Mouse (Mus musculus) left cerebral cortex, adult 8-10 months (tissue): ENCODE results near the gene Mgarp. TPM values are rescaled to one million over a fixed set of nuclear protein-coding genes. Genes with fewer than 3 reads are reported as not detected.
"Not testable (repeated sequence)": the region's sequence is repeated elsewhere in the genome, so short reads cannot be mapped to it uniquely, and the experiment has no call there.

Experiments
- DNase-seq, 2 experiments: peaks; one replicate each; pipeline ENCODE4 v3.0.0; 2022; ENCODE audit warnings: low spot score in 2 of 2
- total RNA-seq, 4 experiments: library from RNA; stranded (reverse); gene quantifications; 2 replicates each; pipeline ENCODE4 v1.2.4; 2022

Mgarp gene
- total RNA-seq, 4 experiments from 2014 or later, result 0.42 to 0.59 TPM; not detected in 2

DNA sequence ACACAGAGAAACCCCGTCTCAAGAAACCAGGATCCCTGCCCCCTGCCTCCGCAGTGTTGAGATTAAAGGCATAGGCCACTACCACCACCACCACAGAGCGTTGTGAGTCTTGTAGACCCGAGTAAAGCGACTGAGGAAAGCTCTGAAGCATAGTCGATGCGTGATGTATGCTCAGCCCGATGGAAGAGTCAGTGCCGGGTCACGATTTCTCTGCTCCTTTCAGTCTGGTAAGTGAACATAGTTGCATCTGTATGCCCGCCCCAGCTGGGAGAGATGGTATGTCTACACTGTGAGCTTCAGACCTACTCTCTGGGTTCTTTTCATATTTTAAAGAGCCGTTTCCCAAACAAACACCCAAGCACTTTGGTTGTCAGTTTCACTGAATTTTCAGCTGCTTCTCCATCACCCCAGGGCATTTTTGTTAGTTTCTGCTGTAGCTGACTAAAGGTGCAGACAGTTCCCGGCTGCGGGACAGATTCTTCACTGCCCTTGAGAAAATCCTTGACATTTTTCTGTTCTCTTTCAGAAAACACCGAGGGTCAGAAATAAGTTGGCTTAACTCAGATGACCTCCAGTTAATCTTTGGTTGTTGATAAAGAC, 1.3 kb upstream of the Mgarp start:
- no peak for DNase-seq

DNA sequence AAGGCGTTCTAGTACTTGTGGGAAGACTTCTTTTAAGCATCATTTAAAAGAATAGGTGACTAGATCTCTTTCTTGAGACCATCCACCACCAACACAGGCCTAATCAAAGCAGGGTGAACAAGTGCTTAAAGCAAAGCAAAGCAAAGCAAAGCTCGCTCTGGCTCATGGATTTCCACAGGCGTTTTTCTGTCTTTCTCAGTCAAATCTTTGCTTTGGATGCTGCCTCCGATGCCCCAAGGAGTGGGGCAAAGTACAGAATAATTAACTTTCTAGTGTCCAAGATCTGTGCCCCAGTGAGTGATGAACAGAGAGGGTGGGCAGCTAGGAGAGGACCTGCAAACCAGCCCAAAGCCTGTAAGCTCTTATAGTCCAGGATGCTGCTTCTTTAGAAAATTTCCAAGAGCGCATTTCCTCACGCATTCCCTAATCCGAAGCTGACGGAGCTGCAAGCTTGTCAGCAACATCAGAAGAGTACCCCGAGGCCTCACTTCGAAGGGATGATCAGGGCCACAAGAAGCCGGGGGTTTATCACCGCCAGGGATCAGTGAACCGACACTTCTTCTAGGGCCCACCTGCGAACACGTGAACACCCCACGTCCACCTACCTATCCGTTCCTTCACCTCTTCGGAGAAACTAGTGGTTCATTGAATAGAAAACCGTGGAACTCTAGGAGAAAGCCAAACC, 935 bp downstream of the Mgarp start:
- DNase-seq, result no peak

DNA sequence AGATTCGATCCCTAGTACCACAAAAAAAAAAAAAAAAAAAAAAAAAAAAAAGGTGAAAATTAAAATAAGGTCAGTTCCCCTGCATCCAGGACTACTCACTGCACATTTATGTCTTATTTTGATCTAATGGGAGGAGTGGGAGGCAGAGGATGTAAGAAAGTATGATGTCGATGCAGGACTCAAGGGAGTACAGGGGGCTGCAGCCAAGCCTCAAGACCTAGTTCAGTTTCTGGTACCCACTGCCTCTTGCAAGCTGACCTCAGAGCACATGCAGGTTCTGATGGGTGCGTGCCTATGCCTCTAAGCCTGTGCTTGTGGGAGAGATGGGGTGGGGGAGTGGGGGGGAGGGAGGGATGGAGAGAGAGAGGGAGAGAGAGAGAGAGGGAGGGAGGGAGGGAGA, 1.7 kb downstream of the Mgarp start:
- no peak for DNase-seq

DNA sequence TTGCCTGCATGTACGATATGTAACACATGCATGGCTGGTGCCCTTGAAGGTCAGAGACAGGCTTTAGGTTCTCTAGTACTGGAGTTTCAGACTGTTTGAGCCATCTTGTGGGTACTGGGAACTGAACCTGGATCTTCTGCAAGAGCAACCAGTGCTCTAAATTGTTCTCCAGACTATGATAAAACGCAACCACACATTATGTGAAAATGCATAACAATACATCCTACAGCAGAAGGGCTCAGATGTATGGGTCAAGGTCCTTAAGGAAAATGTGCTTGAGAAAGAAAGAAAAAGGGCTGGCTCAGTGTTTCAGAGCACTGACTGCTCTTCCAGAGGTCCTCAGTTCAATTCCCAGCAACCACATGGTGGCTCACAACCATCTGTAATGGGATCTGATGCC, 2.9 kb downstream of the Mgarp start:
- no peak for DNase-seq

- not testable (repeated sequence) for DNase-seq
Observed at GRCm38 (mm10) chr3:51393018-51393417, 3.5 kb downstream of the Mgarp start.

DNA sequence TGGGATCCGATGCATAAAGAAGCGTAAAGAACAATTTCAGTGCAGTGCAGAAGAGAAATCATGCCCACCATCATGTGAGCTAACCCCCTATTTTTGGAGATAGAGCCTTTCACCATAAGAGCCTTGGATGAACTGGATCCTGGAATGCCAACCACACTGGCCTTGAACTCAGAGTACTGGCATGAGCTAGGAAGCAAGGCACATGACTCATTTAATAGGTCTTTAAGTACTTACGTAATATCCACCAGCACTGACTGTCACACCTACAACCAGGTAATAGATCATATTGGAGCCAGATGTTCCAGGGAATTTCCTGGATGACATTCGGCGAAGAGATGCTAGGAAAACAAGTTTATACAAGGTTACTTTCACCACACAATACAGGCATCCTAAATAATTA, 4.9 kb downstream of the Mgarp start:
- no peak for DNase-seq

GRCm38 (mm10) chr3:51391095-51391494, 5.4 kb downstream of the Mgarp start:
- DNase-seq, result no peak

DNA sequence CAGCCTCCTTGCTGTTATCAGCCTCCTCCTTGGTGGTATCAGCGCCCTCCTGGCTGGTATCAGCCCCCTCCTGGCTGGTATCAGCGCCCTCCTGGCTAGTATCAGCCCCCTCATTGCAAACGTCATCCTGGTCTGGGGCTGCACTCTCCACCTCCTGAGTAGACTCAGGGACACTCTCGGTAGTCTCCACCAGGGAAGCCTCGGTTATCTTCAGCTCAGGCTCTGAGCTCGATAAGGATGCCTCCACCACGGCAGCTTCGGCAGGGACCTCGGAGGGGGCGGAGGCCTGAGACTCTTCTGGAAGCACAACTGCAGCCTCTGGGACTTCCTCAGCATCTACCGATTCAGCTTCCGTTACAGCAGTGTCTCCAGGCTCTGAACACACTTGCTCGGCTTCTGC, 7.6 kb downstream of the Mgarp start:
- no peak for DNase-seq

GRCm38 (mm10) chr3:51387868-51388381, 8.6 kb downstream of the Mgarp start:
- DNase-seq, result no peak

DNA sequence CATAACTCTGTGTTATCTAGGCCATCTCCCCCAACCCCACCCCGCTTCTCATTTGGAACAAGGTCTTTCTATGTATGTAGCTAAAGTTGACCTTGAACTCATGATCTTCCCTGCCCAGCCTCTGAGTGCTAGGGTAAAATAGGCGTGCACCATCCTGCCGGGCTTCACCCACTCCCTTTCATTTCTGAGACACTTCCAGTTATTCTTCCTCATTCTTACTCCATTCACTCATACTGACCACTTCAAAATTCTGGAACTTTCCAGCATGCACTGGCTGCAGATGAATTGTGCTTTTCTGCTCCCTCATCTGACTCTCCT, 9.4 kb downstream of the Mgarp start:
- DNase-seq, result no peak

GRCm38 (mm10) chr3:51386441-51387133, 10.0 kb downstream of the Mgarp start:
- DNase-seq, result no peak

GRCm38 (mm10) chr3:51383409-51383808, 13.1 kb downstream of the Mgarp start:
- DNase-seq, result no peak

DNA sequence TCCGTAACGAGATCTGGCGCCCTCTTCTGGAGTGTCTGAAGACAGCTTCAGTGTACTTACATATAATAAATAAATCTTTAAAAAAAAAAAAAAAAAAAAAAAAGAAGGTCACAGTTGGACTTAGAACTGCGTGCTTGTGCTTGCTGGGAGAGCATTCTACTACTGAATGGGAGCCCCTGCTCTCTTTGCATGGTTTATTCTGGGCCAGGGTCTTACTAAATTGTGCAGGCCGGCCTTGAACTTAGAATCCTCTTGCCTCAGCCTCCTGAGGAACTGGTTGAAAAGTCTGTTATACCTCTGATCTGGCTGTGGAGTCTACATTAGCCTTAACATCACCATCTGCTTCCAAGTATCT, 15.9 kb downstream of the Mgarp start:
- DNase-seq, result no peak

DNA sequence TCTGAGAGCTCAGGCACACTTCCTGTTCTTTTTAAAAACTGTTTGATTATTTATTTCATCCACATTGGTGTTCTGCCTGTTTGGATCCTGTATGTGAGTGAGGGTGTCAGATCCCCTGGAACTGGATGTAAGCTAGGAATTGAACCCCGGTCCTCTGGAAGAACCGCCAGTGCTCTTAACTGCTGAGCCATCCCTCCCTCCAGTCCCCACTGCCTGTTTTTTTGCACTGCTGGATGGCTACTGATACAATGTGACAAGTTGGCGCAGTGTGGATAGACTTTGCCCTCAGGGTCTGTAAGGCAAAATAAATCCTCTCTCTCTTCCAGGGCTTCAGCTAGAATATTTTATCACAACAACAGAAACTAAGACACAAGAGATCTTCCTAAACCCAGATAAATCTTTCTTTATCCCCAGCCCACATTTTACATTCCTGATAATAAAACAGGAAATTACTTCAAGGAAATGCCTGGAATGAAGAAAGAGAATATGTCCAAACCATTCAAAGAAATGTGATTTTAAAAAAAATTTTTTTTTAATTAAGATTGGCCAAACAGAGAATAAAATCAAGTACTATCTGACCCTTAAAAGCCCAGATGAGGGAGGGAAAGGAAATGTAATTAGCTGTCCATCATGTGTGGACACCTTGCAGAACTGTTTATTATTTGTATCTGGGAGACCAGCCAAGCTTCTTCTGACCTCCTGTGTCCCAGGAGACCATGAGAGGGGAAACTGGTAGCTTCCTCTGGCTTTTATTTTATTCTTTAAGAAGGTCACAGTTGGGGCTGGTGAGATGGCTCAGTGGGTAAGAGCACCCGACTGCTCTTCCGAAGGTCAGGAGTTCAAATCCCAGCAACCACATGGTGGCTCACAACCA, 16.5 kb downstream of the Mgarp start:
- DNase-seq, result no peak

- DNase-seq, result no peak
Observed at GRCm38 (mm10) chr3:51378665-51378946, 17.9 kb downstream of the Mgarp start.

- DNase-seq, result no peak
Observed at GRCm38 (mm10) chr3:51377878-51378664, 18.5 kb downstream of the Mgarp start.

GRCm38 (mm10) chr3:51375307-51376265, 21.0 kb downstream of the Mgarp start:
- no peak for DNase-seq

DNA sequence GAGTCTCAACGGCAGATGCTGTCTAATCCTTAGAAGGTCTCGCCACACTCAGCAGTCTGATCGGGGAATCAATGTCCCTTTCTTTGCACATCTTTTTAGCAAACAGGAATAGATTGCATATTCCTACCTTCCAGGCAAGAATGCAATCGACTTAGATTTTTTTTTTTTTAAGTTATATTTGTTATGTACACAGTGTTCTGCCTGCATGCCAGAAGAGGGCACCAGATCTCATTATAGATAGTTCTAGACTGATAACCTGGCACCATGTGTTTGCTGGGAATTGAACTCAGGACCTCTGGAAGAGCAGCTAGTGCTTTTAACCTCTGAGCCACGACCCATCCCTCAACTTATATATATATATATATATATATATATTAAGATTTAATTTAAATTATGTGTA, 23.0 kb downstream of the Mgarp start:
- DNase-seq, result no peak

- DNase-seq, result no peak
Observed at GRCm38 (mm10) chr3:51372883-51373282, 23.7 kb downstream of the Mgarp start.

DNA sequence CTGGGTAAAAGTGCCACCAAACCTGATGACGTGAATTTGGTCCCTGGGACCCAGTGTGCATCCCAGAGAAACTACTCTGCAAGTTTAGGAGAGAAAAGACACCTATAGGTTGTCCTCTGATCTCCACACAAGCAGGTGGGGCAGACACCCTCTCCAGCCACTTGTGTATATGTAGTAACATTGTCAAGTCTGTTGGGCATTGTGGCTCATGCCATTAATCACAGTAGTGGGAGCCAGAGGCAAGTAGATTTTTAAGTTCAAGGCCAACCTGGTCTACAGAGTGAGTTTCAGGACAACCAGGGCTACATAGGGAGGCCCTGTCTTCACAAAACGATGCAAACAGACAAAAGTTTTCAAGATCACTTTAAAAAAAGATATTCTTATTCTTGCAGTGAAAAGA, 24.7 kb downstream of the Mgarp start:
- DNase-seq, result no peak
